Mouse (Mus musculus) stomach, postnatal 0 days (tissue): Measurements from ENCODE around the gene Elmo1.

Experiments
- CTCF ChIP-seq: IDR thresholded peaks from 2 replicates; pipeline ENCODE4 v1.5.1; 2016; ENCODE audit warnings: antibody characterized with exemption, low read depth, mild to moderate bottlenecking, moderate library complexity
- EP300 ChIP-seq: optimal IDR thresholded peaks from 2 replicates; pipeline ENCODE3; 2016; ENCODE audit warnings: antibody characterized with exemption

DNA sequence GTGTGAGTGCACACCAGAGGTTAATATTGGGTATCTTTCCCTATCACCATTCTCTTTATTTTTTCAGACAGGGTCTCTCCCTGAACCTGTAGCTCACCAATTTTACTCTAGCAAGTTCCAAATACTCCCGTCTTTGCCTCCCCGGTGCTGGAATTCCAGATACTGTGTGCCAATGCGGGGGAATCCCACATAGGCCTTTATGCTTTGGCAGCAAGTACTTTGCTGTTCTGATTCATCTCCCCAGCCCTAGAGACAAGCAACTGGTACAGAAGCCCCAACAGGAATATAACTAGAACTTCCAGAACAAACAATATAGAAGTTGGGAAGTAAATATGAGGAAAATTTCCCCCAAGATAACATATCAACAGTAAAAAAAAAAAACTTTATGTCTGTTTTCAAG lies 13.2 kb upstream of the Elmo1 start:
- TF ChIP-seq CTCF (no peak), EP300 (no peak)
